Mouse (Mus musculus): ENCODE results near the gene 2510039O18Rik. TPM values are rescaled to one million over a fixed set of nuclear protein-coding genes. Genes with fewer than 3 reads are reported as not detected.

The 2510039O18Rik gene
- polyA plus RNA-seq, 1 experiment: 32.6 TPM

DNA sequence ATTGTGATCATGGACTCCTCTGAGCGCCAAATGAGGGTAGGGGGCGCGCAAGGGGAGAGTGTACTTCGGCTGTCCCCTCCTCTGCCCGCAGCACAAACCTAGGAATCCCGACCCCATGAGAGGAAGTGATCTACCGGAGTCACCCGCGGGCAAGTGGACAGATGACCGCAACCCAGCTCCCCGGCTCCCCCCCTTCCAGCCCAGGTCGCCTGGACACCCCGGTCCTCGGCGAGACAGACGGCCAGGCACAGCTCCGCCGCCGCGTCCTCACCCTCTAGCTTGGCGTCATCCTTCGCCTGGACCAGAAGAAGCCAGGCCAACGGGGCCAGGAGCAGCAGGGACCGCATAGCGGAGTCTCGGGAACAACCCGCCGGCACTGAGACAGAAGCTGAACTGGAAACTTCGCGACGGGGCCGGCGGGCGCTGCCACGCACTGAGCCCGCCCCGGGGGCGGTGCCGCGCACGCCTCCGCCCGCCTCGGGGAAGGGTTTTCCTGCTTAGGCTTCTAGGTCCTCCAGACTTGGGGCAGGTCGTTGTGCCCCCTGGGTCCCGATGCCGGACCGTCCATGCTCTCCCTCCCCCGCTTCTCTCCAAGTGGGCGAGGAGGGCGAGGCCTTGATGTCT lies 4.3 kb upstream of the 2510039O18Rik start, which contains the start of gene Plod1:
Gene Plod1, minus strand, starts transcription at position 437 of the 624 bp plus-strand sequence.
- peak in 1 of 2 experiments; percentile 73 for DNase-seq (ENCODE audit: extremely low spot score in 1 of 2, low spot score in 1 of 2)

- no peak for DNase-seq (ENCODE audit: extremely low spot score in 1 of 2, low spot score in 1 of 2)
Observed at GRCm38 (mm10) chr4:147937021-147937420, 3.7 kb upstream of the 2510039O18Rik start.

- no peak for DNase-seq (ENCODE audit: extremely low spot score in 1 of 2, low spot score in 1 of 2)
Observed at GRCm38 (mm10) chr4:147937486-147937885, 3.2 kb upstream of the 2510039O18Rik start.

- no peak for DNase-seq (ENCODE audit: extremely low spot score in 1 of 2, low spot score in 1 of 2)
Observed at GRCm38 (mm10) chr4:147938148-147939096, 2.3 kb upstream of the 2510039O18Rik start.

DNA sequence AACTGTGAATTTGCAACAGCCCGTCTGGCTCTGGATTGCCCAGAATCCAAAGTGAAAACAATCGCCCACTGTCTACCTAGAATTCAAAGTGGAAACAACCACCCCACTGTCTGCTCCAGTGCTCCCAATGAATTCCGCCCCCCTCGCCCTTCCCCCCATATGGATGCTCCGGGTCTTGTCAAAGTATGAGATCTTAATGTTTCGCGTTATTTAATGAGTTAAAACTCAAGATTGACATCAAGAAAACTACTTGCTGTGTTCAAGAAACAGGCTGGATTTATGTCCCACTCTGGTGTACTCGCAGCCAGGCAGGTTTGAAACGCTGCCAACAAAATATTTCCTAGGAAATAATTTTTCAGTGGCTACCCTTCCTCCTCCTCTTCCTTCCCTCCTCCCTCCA lies 584 bp upstream of the 2510039O18Rik start:
- DNase-seq (ENCODE audit: extremely low spot score in 1 of 2, low spot score in 1 of 2): peak in 1 of 2 experiments; percentile 34

DNA sequence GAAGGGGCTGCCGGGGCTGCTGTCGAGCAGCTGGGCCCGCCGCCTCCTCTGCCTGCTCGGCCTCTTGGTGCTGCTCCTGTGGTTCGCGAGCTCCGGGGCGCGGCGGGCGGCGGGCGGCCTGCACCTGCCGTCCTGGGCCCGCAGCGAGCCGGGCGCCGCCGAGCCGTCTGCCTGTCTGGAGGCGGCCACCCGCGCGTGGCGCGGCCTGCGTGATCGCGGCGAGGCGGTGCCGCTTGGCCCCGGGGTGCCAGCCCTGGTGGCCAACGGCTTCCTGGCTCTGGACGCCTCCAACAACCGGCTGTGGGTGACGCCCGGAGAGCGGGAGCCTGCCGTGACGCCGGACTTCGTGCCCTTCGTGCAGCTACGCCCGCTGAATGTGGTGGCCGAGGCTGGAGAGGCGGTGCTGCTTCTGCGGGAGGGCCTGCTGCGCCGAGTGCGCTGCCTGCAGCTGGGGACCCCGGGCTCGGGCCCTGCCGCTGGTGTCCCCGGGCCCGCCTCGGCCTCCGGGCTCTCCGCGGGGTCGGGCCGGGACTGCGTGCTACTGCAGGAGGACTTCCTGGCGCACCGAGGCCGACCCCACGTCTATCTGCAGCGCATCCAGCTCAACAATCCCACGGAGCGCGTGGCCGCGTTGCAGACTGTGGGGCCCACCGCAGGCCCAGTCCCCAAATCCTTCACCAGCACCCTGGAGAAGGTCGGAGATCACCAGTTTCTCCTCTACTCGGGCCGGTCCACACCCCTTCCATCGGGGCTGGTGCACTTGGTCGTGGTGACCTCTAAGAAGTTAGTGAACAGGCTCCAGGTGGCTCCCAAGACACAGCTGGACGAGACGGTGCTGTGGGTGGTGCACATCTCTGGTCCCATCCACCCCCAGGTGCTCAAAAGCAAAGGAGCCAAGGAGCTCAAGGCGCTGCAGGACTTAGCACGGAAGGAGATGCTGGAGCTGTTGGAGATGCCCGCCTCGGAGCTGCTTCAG lies 638 bp downstream of the 2510039O18Rik start:
- no peak for DNase-seq (ENCODE audit: extremely low spot score in 1 of 2, low spot score in 1 of 2)

GRCm38 (mm10) chr4:147943005-147943404 lies 2.3 kb downstream of the 2510039O18Rik start:
- no peak for DNase-seq (ENCODE audit: extremely low spot score in 1 of 2, low spot score in 1 of 2)

DNA sequence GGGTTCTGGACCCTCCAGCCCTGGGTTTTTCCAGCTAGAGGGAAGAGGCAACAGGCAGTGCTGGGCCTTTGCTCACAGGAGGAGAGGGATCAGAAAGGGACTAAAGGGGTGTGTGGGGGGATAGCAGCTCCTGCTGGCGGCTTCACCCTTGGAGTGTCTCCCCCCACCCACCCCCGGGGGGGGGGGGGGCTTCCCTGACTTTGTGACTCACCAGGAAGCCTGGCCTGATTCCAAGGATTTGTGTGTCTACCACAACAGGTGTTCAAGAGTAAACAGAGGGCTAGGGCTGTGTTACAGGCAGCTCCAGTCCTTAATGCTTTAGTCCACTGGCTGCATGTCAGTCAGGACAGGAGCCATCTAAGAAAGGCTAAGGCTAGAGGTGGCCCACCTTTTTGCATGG lies 6.8 kb downstream of the 2510039O18Rik start:
- DNase-seq (ENCODE audit: extremely low spot score in 1 of 2, low spot score in 1 of 2): no peak

DNA sequence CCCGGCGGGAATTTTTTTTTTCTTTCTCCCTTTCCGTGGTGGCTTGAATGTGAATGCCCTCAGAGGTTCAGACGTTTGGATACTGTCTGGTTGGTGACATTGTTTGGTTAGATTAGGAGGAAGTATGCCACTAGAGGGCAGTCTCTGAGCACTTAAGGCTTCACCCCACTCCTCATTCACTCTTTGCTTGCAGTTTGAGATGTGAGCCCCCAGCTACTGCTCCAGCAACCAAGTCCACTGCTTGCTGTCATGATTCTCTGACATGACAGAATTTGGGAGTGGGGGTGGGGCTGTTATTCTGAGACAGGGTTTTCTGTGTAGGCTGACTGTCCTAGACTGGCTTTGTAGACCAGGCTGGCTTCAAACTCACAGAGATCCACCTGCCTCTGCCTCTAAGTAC lies 12.9 kb downstream of the 2510039O18Rik start:
- peak in 1 of 2 experiments; percentile 74 for DNase-seq (ENCODE audit: extremely low spot score in 1 of 2, low spot score in 1 of 2)

GRCm38 (mm10) chr4:147957141-147957540 lies 16.4 kb downstream of the 2510039O18Rik start:
- DNase-seq (ENCODE audit: extremely low spot score in 1 of 2, low spot score in 1 of 2): no peak

- DNase-seq (ENCODE audit: extremely low spot score in 1 of 2, low spot score in 1 of 2): peak in 1 of 2 experiments; percentile 75
Observed at GRCm38 (mm10) chr4:147959881-147960831, 19.5 kb downstream of the 2510039O18Rik start.

GRCm38 (mm10) chr4:147962781-147963180 lies 22.1 kb downstream of the 2510039O18Rik start:
- no peak for DNase-seq (ENCODE audit: extremely low spot score in 1 of 2, low spot score in 1 of 2)

- DNase-seq (ENCODE audit: extremely low spot score in 1 of 2, low spot score in 1 of 2): no peak
Observed at GRCm38 (mm10) chr4:147963623-147964022, 22.9 kb downstream of the 2510039O18Rik start.

GRCm38 (mm10) chr4:147965712-147966111 lies 25.0 kb downstream of the 2510039O18Rik start:
- DNase-seq (ENCODE audit: extremely low spot score in 1 of 2, low spot score in 1 of 2): no peak

GRCm38 (mm10) chr4:147968816-147969215 lies 28.1 kb downstream of the 2510039O18Rik start:
- no peak for DNase-seq (ENCODE audit: extremely low spot score in 1 of 2, low spot score in 1 of 2)

GRCm38 (mm10) chr4:147969337-147969736 lies 28.6 kb downstream of the 2510039O18Rik start:
- no peak for DNase-seq (ENCODE audit: extremely low spot score in 1 of 2, low spot score in 1 of 2)

- no peak for DNase-seq (ENCODE audit: extremely low spot score in 1 of 2, low spot score in 1 of 2)
Observed at GRCm38 (mm10) chr4:147976237-147976636, 35.5 kb downstream of the 2510039O18Rik start.

DNA sequence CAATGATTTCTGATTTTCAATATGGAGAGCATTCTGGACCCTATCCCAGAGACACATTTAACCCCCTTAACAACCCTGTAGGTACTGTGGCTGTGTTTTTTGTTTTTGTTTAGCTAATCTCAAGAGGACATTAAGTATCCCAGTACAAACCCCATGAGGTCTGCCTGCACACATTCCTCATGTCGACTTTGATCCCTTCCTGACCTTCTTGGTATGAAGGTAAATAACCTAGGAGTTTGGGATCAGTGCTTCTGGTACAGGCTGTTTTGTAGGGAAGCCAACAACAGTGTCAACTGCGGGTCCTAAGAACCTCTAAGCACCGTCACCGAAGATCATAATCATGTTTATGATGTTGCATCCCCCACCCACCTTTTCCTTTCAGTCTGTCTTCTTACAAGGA lies 37.0 kb downstream of the 2510039O18Rik start:
- DNase-seq (ENCODE audit: extremely low spot score in 1 of 2, low spot score in 1 of 2): no peak

GRCm38 (mm10) chr4:147978391-147978790 lies 37.7 kb downstream of the 2510039O18Rik start:
- DNase-seq (ENCODE audit: extremely low spot score in 1 of 2, low spot score in 1 of 2): no peak

All from frontal cortex, adult 2 months (tissue).